Mouse (Mus musculus) left cerebral cortex, postnatal 10 days (tissue): ENCODE results near the gene Samd14. TPM values are rescaled to one million over a fixed set of nuclear protein-coding genes. Genes with fewer than 3 reads are reported as not detected.

Experiments used
- DNase-seq, 2 experiments: peaks; one replicate each; pipeline ENCODE4 v3.0.0; 2021 to 2022; ENCODE audit warnings: low spot score in 2 of 2, mixed read lengths in 1 of 2; ENCODE audit errors: extremely low spot score in 1 of 2
- intact Hi-C: fragments of 180-260 bp; cut with DNase I; formaldehyde crosslinking; loops from one replicate; pipeline ENCODE4 v1.15.1; 2025
- total RNA-seq, 2 experiments: library from RNA; stranded (reverse); gene quantifications; 2 replicates each; pipeline ENCODE4 v1.2.3; 2021

The Samd14 gene
- total RNA-seq, 2 experiments from 2014 or later, result 98.6 to 99.6 TPM

- intact Hi-C loops, result no loop called here
- no peak for DNase-seq
Observed at GRCm38 (mm10) chr11:95044185-95044870, 34.6 kb downstream of the Samd14 start.

GRCm38 (mm10) chr11:95046980-95047680 is 37.5 kb downstream of the Samd14 start:
- no peak for DNase-seq
- intact Hi-C loops, result loop anchor here (2.0 kb wide), 1 partner anchor 60 kb away; no protein-coding TSS in a partner anchor

GRCm38 (mm10) chr11:95053062-95053461 is 43.4 kb downstream of the Samd14 start:
- intact Hi-C loops, result no loop called here
- no peak for DNase-seq

- intact Hi-C loops, result no loop called here
- no peak for DNase-seq
Observed at GRCm38 (mm10) chr11:95056768-95057501, 47.3 kb downstream of the Samd14 start.

- no peak for DNase-seq
- intact Hi-C loops, result no loop called here
Observed at GRCm38 (mm10) chr11:95069226-95069957, 59.7 kb downstream of the Samd14 start.

- intact Hi-C loops, result no loop called here
- DNase-seq, result no peak
Observed at GRCm38 (mm10) chr11:95070140-95071107, 60.7 kb downstream of the Samd14 start.

GRCm38 (mm10) chr11:95071266-95071665 is 61.6 kb downstream of the Samd14 start:
- intact Hi-C loops, result no loop called here
- DNase-seq, result no peak

- intact Hi-C loops, result no loop called here
- no peak for DNase-seq
Observed at GRCm38 (mm10) chr11:95072136-95072535, 62.5 kb downstream of the Samd14 start.

- intact Hi-C loops, result no loop called here
- no peak for DNase-seq
Observed at GRCm38 (mm10) chr11:95072804-95073203, 63.1 kb downstream of the Samd14 start.

- intact Hi-C loops, result no loop called here
- DNase-seq, result no peak
Observed at GRCm38 (mm10) chr11:95073835-95074234, 64.2 kb downstream of the Samd14 start.

- intact Hi-C loops, result no loop called here
- no peak for DNase-seq
Observed at GRCm38 (mm10) chr11:95074694-95075093, 65.0 kb downstream of the Samd14 start.

GRCm38 (mm10) chr11:95075197-95076040 is 65.7 kb downstream of the Samd14 start:
- DNase-seq, result no peak

More at GRCm38 (mm10) chr11:95075197-95076040, 65.7 kb downstream of the Samd14 start:
- intact Hi-C loops, result loop anchor here (1.0 kb wide), 1 partner anchor 30 kb away; no protein-coding TSS in a partner anchor

Other genes with a start within 250 kb of the Samd14 start
- under 1 TPM; 0.21 to 0.61 TPM for gene Tmem92, start 227.2 kb upstream of the Samd14 start, total RNA-seq
- gene Col1a1, start 73.7 kb upstream of the Samd14 start, total RNA-seq, result 10 to 100 TPM; 53.2 to 64.0 TPM
- not detected for gene Hils1, start 42.3 kb upstream of the Samd14 start, total RNA-seq
- gene Sgca, start 33.6 kb upstream of the Samd14 start, total RNA-seq, result under 1 TPM in 1 of 2 experiments, not detected in 1; 0.41 TPM
- 100 to 1,000 TPM; 388 to 414 TPM for gene Ppp1r9b, start 18.8 kb upstream of the Samd14 start, total RNA-seq
- gene Pdk2, start 31.5 kb downstream of the Samd14 start, total RNA-seq, result 10 to 100 TPM; 43.8 to 50.6 TPM
- 10 to 100 TPM; 13.6 to 16.2 TPM for gene Itga3, start 66.9 kb downstream of the Samd14 start, total RNA-seq
- gene Dlx3, start 110.2 kb downstream of the Samd14 start, total RNA-seq, result not detected
- gene Dlx4, start 136.4 kb downstream of the Samd14 start, total RNA-seq, result not detected